Mouse (Mus musculus) liver (tissue): ENCODE measurements at regions not wholly inside any gene's neighbourhood (a gene's known extent, or its start where the extent isn't known, plus 50 kb on each side); places are given as distances from the start of the nearest gene placed in this dataset.

Experiments
- DNase-seq: peaks from one replicate; pipeline ENCODE4 v3.0.0-alpha.2; 2020; ENCODE audit warnings: mixed read lengths

DNA sequence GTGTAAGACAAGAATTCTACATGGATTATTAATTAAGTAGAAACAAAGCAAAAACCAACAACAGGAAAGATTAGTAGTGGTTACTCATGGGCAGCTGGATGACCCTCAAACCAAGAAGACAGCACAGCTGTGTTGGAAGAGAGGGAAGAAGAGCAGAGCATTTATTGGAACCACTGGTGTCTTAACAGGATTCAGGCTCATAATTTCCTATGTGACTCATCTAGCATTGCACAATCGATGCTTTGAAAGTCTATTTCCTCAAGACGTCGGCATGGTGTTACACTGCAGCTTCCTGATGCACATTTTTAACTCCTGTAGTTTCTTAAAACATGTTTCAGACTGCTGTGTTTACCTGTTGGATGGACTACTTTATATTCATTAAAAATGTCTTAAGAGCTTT lies 221.1 kb downstream of the Gja1 start:
- no peak for DNase-seq

DNA sequence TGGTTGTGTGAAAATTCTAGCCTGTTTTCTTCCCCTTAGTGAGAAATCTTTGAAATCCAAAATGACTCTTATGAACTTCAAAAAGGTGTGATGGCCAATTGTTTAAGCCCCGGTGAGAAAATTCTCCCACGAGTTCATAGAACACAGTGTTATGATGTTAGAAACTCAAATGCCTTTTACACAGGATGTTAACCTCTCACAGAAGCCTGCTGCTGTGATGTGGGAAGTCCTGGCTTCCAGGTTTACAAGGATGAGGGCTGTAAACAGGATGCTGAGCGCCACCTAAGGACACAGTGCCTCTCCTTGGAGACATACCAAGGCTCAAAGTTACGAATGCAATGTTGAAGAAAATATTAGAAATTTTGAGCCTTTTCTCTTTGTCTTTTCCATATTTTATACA lies 222.8 kb downstream of the Gja1 start:
- DNase-seq: no peak

GRCm38 (mm10) chr10:56611564-56612288 lies 234.6 kb downstream of the Gja1 start:
- DNase-seq: no peak

- no peak for DNase-seq
Observed at GRCm38 (mm10) chr10:56642656-56643055, 265.5 kb downstream of the Gja1 start.

- no peak for DNase-seq
Observed at GRCm38 (mm10) chr10:56643376-56644135, 266.4 kb downstream of the Gja1 start.

- DNase-seq: no peak
Observed at GRCm38 (mm10) chr10:56660501-56660900, 283.4 kb downstream of the Gja1 start.

DNA sequence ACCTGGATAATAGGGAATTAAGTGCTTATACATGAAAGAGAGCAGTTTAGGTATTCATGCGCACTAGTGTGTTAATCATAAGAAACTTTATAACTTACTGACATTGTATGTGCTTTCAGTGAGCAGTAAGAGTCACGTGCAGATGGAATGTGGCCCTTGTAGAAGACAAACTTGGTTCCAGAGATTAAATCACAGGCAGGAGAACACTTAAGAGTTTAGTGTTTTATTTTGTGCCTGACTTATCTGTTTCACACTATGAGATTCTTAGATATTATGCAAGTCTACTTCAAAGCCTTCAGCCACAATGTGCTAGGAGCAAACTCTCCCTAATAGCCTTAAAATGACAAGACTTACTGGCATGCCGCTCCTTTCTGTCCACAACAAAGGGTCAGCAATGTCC lies 296.8 kb downstream of the Gja1 start:
- DNase-seq: no peak

GRCm38 (mm10) chr10:56682901-56683300 lies 305.8 kb downstream of the Gja1 start:
- DNase-seq: no peak

- DNase-seq: no peak
Observed at GRCm38 (mm10) chr10:56685655-56686250, 308.6 kb downstream of the Gja1 start.

DNA sequence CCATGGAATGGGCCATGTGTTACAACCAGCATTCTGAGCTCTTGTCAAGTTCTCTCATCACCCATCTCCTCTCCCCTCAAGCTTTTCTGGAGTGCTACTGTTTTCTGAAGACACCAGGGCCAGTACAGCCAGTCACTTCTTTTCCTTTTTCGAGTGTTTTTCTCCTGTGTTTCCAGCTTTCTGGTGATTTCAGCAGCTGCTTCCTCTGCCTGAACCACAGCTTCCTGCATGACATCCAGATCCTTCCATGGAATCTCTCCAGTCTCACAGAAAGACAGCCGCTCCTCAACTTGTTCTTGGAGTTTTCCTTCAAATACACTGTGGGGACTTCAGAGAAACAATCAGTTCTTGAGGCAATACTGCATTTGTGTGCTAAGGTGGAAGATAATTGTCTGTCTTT lies 314.3 kb downstream of the Gja1 start:
- no peak for DNase-seq

DNA sequence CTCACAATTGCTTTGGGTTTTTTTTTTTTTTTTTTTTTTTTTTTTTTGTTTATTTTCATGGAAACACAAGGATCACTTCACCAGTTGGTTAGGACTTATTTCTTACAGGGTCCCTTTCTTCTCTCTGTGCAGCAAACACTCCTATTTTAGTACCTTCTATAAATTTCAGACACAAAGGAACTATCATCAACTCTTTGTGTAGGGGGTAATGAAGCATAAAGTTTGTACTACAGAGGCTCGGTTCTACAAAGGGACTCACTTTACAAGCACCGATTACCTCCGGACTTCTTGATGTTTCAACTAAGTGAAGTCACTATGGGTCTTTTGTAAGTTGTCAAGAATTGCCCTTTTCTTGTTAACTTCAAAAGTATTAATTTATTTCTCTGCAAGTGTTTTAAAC lies 318.0 kb downstream of the Gja1 start:
- no peak for DNase-seq

GRCm38 (mm10) chr10:56700126-56700525 lies 323.0 kb downstream of the Gja1 start:
- DNase-seq: no peak

GRCm38 (mm10) chr10:56708411-56708810 lies 331.3 kb downstream of the Gja1 start:
- DNase-seq: no peak

DNA sequence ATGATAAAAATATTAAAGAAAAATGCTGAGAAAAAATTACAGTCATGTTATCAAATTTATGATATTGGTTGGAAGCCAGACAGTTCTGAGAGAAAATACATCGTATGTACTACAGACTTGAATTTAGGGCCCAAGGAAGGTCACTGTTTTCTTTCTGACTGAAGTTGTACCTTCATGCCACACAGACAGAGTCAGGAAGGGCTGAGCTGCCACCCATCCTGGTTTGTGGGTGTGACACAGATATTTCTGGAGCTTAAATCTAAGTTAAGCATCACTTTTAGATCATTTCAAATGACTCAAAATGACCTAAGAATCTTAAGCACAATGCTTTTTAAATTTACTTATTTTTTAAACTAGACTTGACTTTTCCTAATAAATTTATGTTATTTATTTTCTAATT lies 331.8 kb downstream of the Gja1 start:
- DNase-seq: no peak

- no peak for DNase-seq
Observed at GRCm38 (mm10) chr10:56712611-56713105, 335.5 kb downstream of the Gja1 start.

GRCm38 (mm10) chr10:56737073-56737472 lies 359.9 kb downstream of the Gja1 start:
- DNase-seq: no peak

DNA sequence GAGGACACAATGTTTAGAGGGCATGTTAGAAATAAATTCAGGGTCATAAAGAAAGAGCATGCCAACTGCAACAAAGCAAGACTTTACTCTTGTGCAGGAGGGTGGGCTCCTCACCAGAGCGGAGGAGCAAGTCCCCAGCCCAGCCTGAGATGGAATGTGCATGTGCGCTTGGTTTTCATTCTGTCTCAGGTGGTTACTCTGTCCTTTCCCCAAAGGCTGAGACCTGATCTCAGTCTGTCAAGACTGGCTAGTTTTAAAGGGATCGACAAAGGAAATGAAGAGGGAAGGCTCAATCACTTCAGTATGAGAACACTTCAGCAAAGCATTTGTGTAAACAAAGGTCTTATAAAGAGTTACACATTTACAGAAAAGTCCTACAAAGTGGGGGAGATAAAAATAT lies 362.5 kb downstream of the Gja1 start:
- no peak for DNase-seq

DNA sequence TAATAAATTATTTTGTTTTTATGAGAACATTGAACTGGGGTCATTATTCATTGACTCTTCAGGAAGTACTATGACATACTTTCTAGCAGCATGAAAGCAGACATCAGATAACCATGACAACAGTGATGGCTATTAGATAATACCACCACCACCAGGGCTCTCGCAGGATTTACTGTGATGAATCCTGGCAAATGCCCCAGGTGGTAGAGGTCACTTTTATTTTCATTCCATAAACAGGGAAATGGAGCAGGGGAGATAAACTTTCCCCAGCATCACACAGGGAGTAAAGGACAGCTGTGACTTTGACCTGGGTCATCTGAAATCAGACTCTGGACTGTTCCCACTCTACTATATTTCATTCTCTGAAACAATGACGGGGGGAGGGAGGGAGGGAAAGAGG lies 375.0 kb downstream of the Gja1 start:
- no peak for DNase-seq

GRCm38 (mm10) chr10:56753576-56753975 lies 376.4 kb downstream of the Gja1 start:
- DNase-seq: no peak

GRCm38 (mm10) chr10:56754546-56755175 lies 377.5 kb downstream of the Gja1 start:
- no peak for DNase-seq

GRCm38 (mm10) chr10:56770629-56771028 lies 393.5 kb downstream of the Gja1 start:
- no peak for DNase-seq

DNA sequence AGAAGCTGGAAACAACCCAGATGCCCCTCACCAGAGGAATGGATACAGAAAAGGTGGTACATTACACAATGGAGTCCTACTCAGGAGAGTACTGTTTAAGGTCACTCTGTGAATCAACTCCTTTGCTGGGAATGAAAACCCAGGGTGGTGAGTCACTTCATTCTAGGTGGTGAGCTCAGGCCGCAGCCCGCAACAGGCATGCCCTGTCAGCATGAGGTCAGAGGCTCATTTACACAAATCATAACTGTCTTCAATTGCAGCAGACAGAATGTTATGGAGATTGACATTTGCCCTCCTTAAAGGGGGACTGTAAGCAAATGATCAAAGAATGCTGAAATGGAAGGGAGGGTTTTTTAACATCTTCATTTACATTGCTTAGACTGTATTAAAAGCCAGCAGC lies 405.1 kb downstream of the Gja1 start:
- no peak for DNase-seq

DNA sequence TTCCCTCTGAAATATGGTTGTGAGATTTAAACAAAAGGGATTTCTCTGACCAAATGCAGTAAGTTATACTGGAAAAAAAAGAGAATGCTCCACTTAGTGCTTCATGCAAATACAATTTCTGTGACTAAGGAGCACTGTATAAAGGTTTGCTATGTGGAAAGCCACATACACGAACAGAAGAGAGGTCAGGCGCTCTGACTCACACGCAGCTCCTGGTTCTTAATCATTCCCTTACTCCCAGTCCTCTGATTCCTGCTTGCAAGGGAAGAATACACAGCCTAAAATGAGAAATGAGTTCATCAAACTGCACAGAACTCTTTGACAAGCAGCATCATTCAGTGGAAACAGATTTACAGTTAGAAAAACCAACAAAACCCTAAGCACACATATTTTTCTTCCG lies 406.8 kb downstream of the Gja1 start:
- no peak for DNase-seq
